In genomic region chr3:39814814-39815213, GRCm38 (mm10) we compare ENCODE assay signal across 9 mouse cellular contexts.
DNase-seq lines count a peak whose midpoint lies in the region; ATAC-seq and TF ChIP-seq lines count a peak whose summit lies in the region.
"Had no signal": no experiment of that assay in that cellular context is flagged by ENCODE, and none has a peak within 500 bp of the region (broad histone marks: within the 10 kb centered on the region; RNA-seq: fewer than 3 reads in every experiment).

No protein-coding gene starts in this region.

- ATAC-seq in forebrain, embryonic 14.5 days: peak; percentile 86
- peak; percentile 75 for ATAC-seq in limb, embryonic 14.5 days (ENCODE audit: low FRiP score, low read depth)

- no peak overlapping the region for H3K4me2 ChIP-seq in forebrain, embryonic 14.5 days (ENCODE audit: low read length)
- H3K4me2 ChIP-seq in limb, embryonic 14.5 days (replicated peaks; ENCODE audit: low read depth, low read length, severe bottlenecking): no peak overlapping the region

- no peaks in the 10 kb centered on the region for H3K4me1 ChIP-seq in testis, adult 2 months (ENCODE audit: control insufficient read depth, insufficient read depth, low read length)
- H3K4me1 ChIP-seq in bone marrow macrophage, adult 2 months (ENCODE audit: control insufficient read depth, insufficient read depth, low read length): no peaks in the 10 kb centered on the region
- H3K4me1 ChIP-seq in forebrain, embryonic 14.5 days (ENCODE audit: control insufficient read depth, insufficient read depth, low read length): no peaks in the 10 kb centered on the region
- peaks cover 2% of the 10 kb centered on the region; the same call in 1 of the 2 replicates for H3K4me1 ChIP-seq in limb, embryonic 14.5 days (ENCODE audit: control insufficient read depth, insufficient read depth, low read length)

- H3K27me3 ChIP-seq in testis, adult 2 months (ENCODE audit: control insufficient read depth, insufficient read depth, low read length): no peaks in the 10 kb centered on the region
- no peaks in the 10 kb centered on the region for H3K27me3 ChIP-seq in forebrain, embryonic 14.5 days (replicated peaks; ENCODE audit: control insufficient read depth, insufficient read depth, low read length)
- H3K27me3 ChIP-seq in limb, embryonic 14.5 days (ENCODE audit: control insufficient read depth, insufficient read depth, low read length): no peaks in the 10 kb centered on the region

- H3K36me3 ChIP-seq in testis, adult 2 months (ENCODE audit: control insufficient read depth, insufficient read depth, low read length): no peaks in the 10 kb centered on the region
- H3K36me3 ChIP-seq in forebrain, embryonic 14.5 days (ENCODE audit: control insufficient read depth, insufficient read depth, low read length): no peaks in the 10 kb centered on the region
- H3K36me3 ChIP-seq in limb, embryonic 14.5 days (ENCODE audit: control insufficient read depth, insufficient read depth, low read length): no peaks in the 10 kb centered on the region

- no peaks in the 10 kb centered on the region for H3K9me3 ChIP-seq in forebrain, embryonic 14.5 days (replicated peaks; ENCODE audit: control insufficient read depth, low read length)
- no peaks in the 10 kb centered on the region for H3K9me3 ChIP-seq in limb, embryonic 14.5 days (ENCODE audit: control insufficient read depth, low read length)

- WGBS in forebrain, embryonic 14.5 days: 29% methylated on average over 6 of the region's 6 CpGs
- WGBS in limb, embryonic 14.5 days: 14% methylated on average over 6 of the region's 6 CpGs

- DNase-seq in testis, postnatal 14 days (ENCODE audit: low spot score): no peak
- DNase-seq in forebrain, embryonic 14.5 days (ENCODE audit: low spot score): peak; percentile 87
- peak; percentile 23 for DNase-seq in induced T-regulatory cell, adult 2 months (ENCODE audit: low read depth)
- DNase-seq in limb, embryonic 14.5 days (ENCODE audit: low spot score): peak; percentile 87
- DNase-seq in retina, embryonic 14.5 days (ENCODE audit: low spot score): peak; percentile 82
- no peak for DNase-seq in spleen, adult 12 weeks (ENCODE audit: low spot score)

- no peak overlapping the region for H3K9ac ChIP-seq in forebrain, embryonic 14.5 days (ENCODE audit: low read length)
- no peak overlapping the region for H3K9ac ChIP-seq in limb, embryonic 14.5 days (ENCODE audit: low read depth, low read length, severe bottlenecking)

- no peak overlapping the region for H3K27ac ChIP-seq in testis, adult 2 months (ENCODE audit: control insufficient read depth, insufficient read depth, low read depth, low read length)
- no peak overlapping the region for H3K27ac ChIP-seq in bone marrow macrophage, adult 2 months (ENCODE audit: insufficient read depth, low read depth, low read length)
- H3K27ac ChIP-seq in forebrain, embryonic 14.5 days (ENCODE audit: low read depth, low read length): no peak overlapping the region
- no peak overlapping the region for H3K27ac ChIP-seq in limb, embryonic 14.5 days (replicated peaks; ENCODE audit: low read depth, low read length)

- no peak overlapping the region for H3K4me3 ChIP-seq in testis, adult 2 months (ENCODE audit: control insufficient read depth, low read depth, low read length)
- no peak overlapping the region for H3K4me3 ChIP-seq in bone marrow macrophage, adult 2 months (ENCODE audit: insufficient read depth, low read length)
- no peak overlapping the region for H3K4me3 ChIP-seq in forebrain, embryonic 14.5 days (ENCODE audit: low read depth, low read length)
- H3K4me3 ChIP-seq in limb, embryonic 14.5 days (replicated peaks; ENCODE audit: low read length): no peak overlapping the region
- H3K4me3 ChIP-seq: erythroblast, embryonic 14.5 days had no signal

- no peak for TF ChIP-seq POLR2A in testis, adult 2 months (IDR thresholded peaks at IDR 0.05; ENCODE audit: control insufficient read depth, low read depth, low read length)
- TF ChIP-seq POLR2A in bone marrow macrophage, adult 2 months (IDR thresholded peaks at IDR 0.05; ENCODE audit: borderline replicate concordance, low read depth, low read length): no peak
- no peak for TF ChIP-seq POLR2A in limb, embryonic 14.5 days (IDR thresholded peaks at IDR 0.05; ENCODE audit: borderline replicate concordance, extremely low read depth, insufficient read depth, insufficient read length)

- TF ChIP-seq CTCF in testis, adult 2 months (IDR thresholded peaks at IDR 0.05; ENCODE audit: control insufficient read depth, insufficient read depth, insufficient replicate concordance, low read depth, low read length): peak; percentile 28; the same call in 1 of the 2 replicates
- peak; percentile 66 for TF ChIP-seq CTCF in bone marrow macrophage, adult 2 months (IDR thresholded peaks at IDR 0.05; ENCODE audit: low read depth, low read length)

Comparison
In these comparisons a context has a peak if more than half of its experiments do, and no peak if none do; other contexts are left out.
1. DNase-seq: peak in forebrain, embryonic 14.5 days (single experiment), induced T-regulatory cell, adult 2 months (single experiment), limb, embryonic 14.5 days (single experiment) and retina, embryonic 14.5 days (single experiment); none in testis, postnatal 14 days (single experiment) and spleen, adult 12 weeks (single experiment).